Mouse (Mus musculus): Measurements from ENCODE around the gene Arhgef3. TPM values are rescaled to one million over a fixed set of nuclear protein-coding genes. Genes with fewer than 3 reads are reported as not detected.

Arhgef3 gene
- total RNA-seq, 2 experiments from 2014 or later, result 8.5 to 20.0 TPM

DNA sequence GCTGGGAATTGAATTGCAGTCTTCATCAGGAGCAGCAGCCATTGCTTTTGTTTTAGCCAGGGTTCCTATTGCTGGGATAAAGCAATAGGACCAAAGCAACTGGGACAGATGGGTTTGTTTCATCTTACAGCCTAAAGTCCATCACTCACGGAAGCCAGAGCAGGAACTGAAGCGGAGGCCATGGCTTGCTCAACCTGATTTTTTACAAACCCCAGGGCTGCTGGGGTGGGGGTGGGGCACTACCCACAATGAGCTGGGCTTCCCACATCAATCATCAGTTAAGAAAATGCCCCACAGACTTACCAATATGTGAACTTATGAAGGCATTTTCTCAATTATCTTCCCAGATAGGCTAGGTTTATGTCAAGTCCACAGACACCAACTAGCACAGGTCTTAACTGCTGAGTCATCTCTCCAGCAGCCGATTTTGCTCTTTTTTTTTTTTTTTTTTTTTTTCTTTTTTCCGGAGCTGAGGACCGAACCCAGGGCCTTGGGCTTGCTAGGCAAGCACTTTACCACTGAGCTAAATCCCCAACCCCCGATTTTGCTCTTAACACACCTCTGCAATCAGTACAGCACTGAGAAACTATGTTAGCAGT lies 59.6 kb downstream of the Arhgef3 start:
- intact Hi-C loops (cut with DNase I), result no loop called here
- Histone ChIP-seq H3K4me3 (peak overlapping the region; percentile 47), H3K27ac (peak overlapping the region; percentile 59; the same call in 1 of the 2 replicates)
- DNase-seq, result no peak
- TF ChIP-seq CTCF (IDR thresholded peaks at IDR 0.05), result no peak

DNA sequence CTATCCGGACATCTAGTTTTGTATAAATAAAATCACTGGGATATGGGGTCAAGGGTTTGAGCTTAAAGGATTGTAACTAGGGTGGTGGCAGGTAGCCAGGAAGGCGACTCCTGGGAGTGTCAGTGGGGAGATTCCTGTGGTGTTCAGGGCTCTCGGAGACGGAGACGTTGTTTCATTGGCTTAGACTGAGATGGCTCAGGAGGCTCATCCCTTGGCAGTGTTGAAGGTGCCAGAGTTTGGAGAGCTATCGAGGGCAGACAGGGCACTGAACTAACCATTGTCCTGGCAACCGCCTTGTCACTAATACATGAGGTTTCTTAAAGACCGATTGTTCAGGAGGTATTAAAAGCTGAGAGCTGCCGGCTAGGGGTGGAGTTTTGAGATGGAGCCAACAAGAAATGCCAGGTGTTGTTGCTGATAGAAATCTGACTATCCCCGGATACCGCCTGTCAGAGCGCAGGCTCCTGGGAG lies 60.2 kb downstream of the Arhgef3 start:
- H3K4me3 ChIP-seq, result peak overlapping the region; percentile 47
- DNase-seq, result peak; percentile 47
- peak overlapping the region; percentile 59; the same call in 1 of the 2 replicates for H3K27ac ChIP-seq
- intact Hi-C loops (cut with DNase I), result no loop called here
- no peak for TF ChIP-seq CTCF (IDR thresholded peaks at IDR 0.05)

DNA sequence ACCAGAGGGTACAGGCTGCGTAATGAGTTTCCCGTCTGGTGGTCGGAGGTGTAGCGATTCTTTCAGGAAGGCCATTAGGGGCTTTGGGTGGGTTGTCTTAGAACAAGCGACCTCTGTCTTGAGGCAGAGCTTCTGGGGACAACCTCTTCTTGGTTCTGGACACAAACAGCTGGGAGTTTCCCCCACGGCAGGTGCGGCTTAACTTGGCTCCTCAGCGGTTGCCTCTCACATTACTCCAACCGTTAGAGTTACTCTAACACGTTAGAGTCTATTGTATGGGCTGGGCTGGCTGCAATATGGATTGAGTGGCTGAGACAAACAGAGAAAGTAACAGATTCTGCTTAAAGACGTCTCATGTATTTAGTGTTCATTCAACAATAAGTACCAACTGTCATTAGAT lies 60.6 kb downstream of the Arhgef3 start:
- DNase-seq, result no peak
- Histone ChIP-seq H3K4me3 (peak overlapping the region; percentile 47), H3K27ac (peak overlapping the region; percentile 59; the same call in 1 of the 2 replicates)
- intact Hi-C loops (cut with DNase I), result no loop called here
- no peak for TF ChIP-seq CTCF (IDR thresholded peaks at IDR 0.05)

DNA sequence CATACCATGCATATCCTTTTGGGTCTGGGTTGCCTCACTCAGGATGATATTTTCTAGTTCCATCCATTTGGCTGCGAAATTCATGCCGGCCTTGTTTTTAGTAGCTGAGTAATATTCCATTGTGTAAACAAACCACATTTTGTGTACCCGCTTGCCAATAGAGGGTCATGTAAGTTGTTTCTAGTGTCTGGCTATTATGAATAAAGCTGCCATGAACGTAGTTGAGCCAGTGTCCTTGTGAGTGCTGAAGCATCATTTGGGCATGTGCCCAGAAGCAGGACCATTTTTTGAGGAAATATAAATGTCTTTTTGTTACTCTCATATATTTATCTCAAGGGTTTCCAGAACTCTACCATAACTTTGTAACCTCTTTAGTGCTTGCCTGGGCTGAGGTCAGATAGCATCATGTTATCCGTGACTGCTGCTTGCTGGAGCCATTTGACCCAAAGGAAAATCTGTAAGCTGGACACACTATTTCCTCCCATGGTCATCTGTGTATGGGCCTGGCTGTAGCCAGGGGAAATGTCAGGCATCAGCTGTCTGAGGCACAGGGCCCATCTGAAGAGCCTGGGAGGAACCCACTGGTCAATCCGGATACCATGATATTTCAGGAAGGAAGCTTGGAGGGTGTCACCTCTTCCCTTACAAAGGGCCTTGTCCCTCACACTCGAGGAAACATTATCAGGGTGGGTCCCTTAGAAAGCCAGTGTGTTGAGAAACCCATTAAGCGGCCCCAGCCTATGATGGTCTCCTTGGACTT lies 63.3 kb downstream of the Arhgef3 start:
- intact Hi-C loops (cut with DNase I), result no loop called here
- H3K27ac ChIP-seq, result peak overlapping the region; percentile 79
- no peak for TF ChIP-seq CTCF (IDR thresholded peaks at IDR 0.05)
- no peak for DNase-seq
- no peak overlapping the region for H3K4me3 ChIP-seq

DNA sequence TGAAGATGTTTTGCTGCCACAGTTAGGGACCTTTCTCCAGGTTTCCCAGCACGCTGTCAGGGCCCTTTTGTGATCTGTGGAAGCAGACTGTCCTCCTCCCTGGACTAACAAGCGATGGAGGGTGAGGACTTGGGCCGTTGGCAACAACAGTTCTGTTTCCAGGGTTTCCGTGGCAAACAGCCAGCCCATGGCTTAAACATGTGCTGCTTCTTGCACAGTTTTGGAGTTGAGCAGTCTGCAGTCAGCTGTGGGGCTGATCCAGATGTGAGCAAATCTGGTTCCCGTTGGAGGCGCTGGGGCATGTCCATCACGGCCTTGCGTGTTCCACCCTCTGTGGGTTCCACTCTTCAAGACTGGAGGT lies 63.8 kb downstream of the Arhgef3 start:
- no peak for TF ChIP-seq CTCF (IDR thresholded peaks at IDR 0.05)
- Histone ChIP-seq H3K27ac (peak overlapping the region; percentile 79), H3K4me3 (no peak overlapping the region)
- peak; percentile 88 for DNase-seq
- intact Hi-C loops (cut with DNase I), result no loop called here

DNA sequence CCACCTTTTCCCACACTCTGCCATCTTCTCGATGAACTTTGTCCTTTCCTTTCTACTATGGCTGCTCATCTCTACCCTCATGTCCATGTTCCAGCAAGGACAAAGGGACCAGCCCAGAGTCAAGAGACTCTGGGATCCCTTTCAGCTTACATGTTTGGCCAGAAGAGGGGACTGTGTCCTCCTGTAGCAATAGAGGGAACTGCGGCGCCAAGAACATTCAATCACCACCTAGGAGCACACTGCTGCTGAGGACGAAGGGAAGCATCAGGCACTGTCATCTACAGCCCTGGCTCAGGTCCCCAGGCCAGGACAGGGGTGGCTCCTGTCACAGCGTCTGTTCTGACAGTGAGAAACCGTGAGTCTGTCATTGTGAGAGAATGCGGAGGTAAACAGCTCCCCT lies 65.1 kb downstream of the Arhgef3 start:
- Histone ChIP-seq H3K27ac (peak overlapping the region; percentile 12; the same call in 1 of the 2 replicates), H3K4me3 (no peak overlapping the region)
- intact Hi-C loops (cut with DNase I), result loop anchor here (5.0 kb wide), 1 partner anchor 142 kb away; the partner anchor contains the start of gene Il17rd
- DNase-seq, result no peak
- no peak for TF ChIP-seq CTCF (IDR thresholded peaks at IDR 0.05)

DNA sequence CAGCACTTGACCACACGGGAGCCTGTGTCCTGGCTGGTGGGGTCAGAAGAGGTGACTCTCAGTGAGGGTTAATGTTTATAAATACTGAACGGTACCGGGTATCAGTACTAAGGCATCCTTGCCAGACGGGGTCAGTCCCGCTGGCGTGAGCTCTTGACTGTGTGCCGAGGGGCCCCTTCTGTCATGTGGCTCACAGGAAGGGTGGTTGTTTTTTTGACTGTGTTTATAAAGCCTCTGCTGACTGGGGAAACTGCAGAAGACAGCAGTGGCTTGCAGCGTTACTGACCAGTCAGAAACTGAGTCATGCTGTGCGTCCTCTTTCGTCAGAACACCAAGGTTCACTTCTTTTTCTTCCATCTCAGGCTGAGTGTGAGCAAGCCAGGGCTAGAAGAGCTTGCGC lies 67.4 kb downstream of the Arhgef3 start:
- intact Hi-C loops (cut with DNase I), result loop anchor here (5.0 kb wide), 1 partner anchor 145 kb away; the partner anchor contains the start of gene Il17rd
- H3K4me3 ChIP-seq, result no peak overlapping the region
- H3K27ac ChIP-seq, result peak overlapping the region; percentile 69
- TF ChIP-seq CTCF (IDR thresholded peaks at IDR 0.05), result no peak
- DNase-seq, result no peak

DNA sequence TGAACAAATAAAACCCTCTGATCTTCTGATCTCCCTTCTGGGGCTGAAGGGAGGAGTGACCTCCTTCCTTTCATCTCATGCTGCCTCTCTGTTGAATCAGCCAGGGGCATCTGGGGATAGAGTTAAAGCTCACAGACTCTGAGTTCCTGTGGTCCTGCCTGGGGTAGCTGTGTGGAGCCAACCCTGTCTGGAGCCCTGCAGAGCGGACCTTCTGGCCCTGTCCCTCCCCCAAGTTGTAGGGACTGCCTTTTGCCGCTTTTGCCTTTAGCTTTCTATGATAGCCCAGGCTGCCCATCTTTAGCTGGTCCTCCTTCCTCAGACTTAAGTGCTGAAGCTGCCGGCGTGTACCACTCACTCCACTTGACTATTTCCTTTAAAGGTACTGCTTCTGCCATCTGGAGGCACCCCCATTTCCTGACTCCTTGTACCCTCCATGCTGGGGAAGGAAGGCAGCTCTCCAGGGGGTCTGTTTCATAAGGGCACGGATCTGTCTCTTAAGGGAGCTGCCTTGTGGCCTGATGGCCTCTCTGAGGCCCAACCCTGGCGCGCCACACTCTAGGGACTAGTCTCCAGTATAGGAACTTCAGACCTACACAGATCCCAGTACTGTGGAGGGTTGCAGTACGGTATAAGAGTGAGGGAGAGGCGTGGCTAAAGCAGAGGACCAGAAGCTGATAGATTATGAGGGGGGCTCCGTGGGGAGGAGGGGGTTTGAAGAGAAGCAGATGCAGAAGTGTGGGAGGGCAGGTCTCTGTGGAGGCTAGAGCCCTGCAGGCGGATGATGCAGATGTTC lies 68.1 kb downstream of the Arhgef3 start:
- intact Hi-C loops (cut with DNase I), result loop anchor here (1.0 to 5.0 kb wide), 2 partner anchors 74 to 146 kb away; partner anchors contain the start of gene Il17rd
- no peak overlapping the region for H3K4me3 ChIP-seq
- DNase-seq, result no peak
- H3K27ac ChIP-seq, result peak overlapping the region; percentile 69
- no peak for TF ChIP-seq CTCF (IDR thresholded peaks at IDR 0.05)

DNA sequence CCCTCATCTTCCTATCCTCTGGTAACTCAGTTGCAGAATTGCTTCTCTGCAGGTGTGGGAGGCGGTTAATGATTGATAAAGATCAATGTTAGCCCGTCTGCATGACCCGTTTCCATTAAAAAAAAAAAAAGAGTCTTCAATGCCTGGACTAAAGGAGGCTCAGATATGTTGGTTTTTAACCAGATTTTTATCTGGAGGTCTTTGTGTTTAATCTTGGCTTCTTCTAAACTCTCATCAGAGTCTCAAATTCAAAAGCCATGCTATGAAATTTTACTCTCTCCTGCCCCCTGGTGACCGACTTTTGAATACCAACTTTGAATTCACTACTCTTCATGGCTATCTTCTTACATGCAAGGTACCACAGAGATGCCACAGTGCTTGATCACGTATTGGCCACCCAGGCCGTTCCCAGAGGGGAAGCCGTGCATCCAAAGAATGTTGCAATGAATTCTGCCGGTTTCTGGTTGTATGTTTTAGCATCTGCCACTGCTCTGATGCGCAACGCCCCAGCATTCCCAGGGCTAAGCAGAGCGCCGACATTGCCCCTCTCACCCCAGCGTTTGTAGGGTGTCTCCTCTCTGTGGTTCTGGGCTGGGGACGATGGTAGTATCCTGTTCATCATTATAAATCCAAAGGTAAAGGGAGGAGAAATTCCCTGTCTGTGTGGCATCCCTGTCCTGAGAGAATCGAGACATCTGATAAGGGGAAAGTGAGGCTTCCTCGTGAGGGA lies 69.0 kb downstream of the Arhgef3 start:
- DNase-seq, result peak; percentile 59
- TF ChIP-seq CTCF (IDR thresholded peaks at IDR 0.05), result peak; percentile 77
- intact Hi-C loops (cut with DNase I), result loop anchor here (1.0 to 5.0 kb wide), 2 partner anchors 74 to 146 kb away; partner anchors contain the start of gene Il17rd
- Histone ChIP-seq H3K27ac (no peak overlapping the region), H3K4me3 (no peak overlapping the region)

DNA sequence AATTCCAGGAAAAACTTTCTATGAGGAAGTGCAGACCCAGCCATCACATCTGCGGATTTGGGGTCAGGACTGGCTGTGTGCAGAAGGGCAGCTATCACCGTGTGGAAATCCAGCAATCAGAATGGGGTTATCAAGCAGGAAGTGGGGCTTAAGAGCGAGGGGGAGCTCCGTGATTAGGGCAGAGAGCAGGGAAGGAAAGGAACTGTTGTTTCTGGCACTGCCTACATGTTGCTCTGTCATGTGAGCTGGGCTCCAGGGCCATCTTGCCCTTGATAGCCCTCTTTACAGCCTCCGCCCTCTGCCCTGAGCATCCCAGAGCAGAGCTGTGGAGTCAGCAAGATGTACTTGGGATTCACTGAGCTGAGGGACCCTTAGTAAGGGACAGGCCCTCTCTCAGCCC lies 71.2 kb downstream of the Arhgef3 start:
- Histone ChIP-seq H3K4me3 (no peak overlapping the region), H3K27ac (peak overlapping the region; percentile 63; the same call in 1 of the 2 replicates)
- no peak for DNase-seq
- no peak for TF ChIP-seq CTCF (IDR thresholded peaks at IDR 0.05)
- intact Hi-C loops (cut with DNase I), result loop anchor here (5.0 kb wide), 1 partner anchor 151 kb away; no protein-coding TSS in a partner anchor

DNA sequence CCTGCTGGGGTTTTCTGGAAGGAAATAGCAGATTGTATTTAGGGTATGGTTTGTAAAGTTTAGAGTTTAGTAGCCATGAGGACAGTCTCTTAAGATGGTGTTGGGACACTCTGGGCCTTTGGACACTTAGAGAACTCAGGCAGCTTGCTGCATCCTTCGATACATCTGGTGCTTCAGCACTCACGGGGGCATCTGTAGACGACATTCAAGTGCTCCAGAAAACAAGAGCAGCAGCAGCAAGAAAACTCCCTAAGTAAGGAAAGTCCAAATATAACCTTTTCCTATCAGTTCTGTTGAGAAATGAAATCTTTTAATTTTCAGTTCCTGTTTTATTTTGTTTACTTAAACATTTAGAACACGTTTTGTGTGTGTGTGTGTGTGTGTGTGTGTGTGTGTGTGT lies 71.9 kb downstream of the Arhgef3 start:
- no peak for TF ChIP-seq CTCF (IDR thresholded peaks at IDR 0.05)
- no peak for DNase-seq
- Histone ChIP-seq H3K4me3 (no peak overlapping the region), H3K27ac (peak overlapping the region; percentile 63)
- intact Hi-C loops (cut with DNase I), result loop anchor here (5.0 kb wide), 1 partner anchor 151 kb away; no protein-coding TSS in a partner anchor

DNA sequence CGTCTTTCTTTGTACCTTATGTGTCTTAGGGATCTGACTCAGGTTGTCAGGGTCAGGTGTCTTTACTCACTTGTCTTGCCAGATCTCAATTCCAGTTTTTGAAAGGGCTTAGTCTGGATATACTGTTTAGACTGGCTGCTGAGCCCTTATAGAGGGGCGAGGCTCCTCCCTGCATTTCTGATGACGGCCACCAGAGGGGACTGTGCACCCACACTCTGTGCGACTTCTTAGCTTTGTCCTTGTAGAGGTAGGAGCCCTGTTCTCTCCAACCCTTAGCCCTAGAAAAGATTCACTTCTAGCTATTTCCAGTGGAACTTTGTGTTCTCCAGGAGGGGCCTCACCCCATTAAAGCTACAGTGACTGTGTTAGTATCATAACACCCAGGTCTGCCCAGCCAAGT lies 72.3 kb downstream of the Arhgef3 start:
- no peak overlapping the region for H3K4me3 ChIP-seq
- peak; percentile 76 for DNase-seq
- H3K27ac ChIP-seq, result no peak overlapping the region
- intact Hi-C loops (cut with DNase I), result loop anchor here (1.0 to 5.0 kb wide), 2 partner anchors 150 to 227 kb away; no protein-coding TSS in a partner anchor
- TF ChIP-seq CTCF (IDR thresholded peaks at IDR 0.05), result no peak; the same call in none of the 2 replicates
